In genomic region chr8:10925582-10926517, GRCm38 (mm10) we compare ENCODE assay signal across 9 mouse cellular contexts.
DNase-seq lines count a peak whose midpoint lies in the region; ATAC-seq lines count a peak whose summit lies in the region.
"Had no signal": no experiment of that assay in that cellular context is flagged by ENCODE, and none has a peak within 500 bp of the region (broad histone marks: within the 10 kb centered on the region; RNA-seq: fewer than 3 reads in every experiment).

No protein-coding gene starts in this region.

- no peak overlapping the region for H3K4me3 ChIP-seq in heart, embryonic 15.5 days
- H3K4me3 ChIP-seq in midbrain, embryonic 16.5 days (ENCODE audit: low read depth, low read length), result no peak overlapping the region

- no peak overlapping the region for H3K4me2 ChIP-seq in heart, embryonic 15.5 days
- H3K4me2 ChIP-seq in midbrain, embryonic 16.5 days (ENCODE audit: low read length), result peak overlapping the region; percentile 23; the same call in 1 of the 2 replicates

- no peak overlapping the region for H3K9ac ChIP-seq in heart, embryonic 15.5 days
- no peak overlapping the region; the same call in 1 of the 2 replicates for H3K9ac ChIP-seq in midbrain, embryonic 16.5 days (ENCODE audit: low read depth, low read length)
- H3K9ac ChIP-seq: liver, embryonic 15.5 days had no signal

- ATAC-seq in heart, embryonic 15.5 days (replicated peaks; ENCODE audit: insufficient number of reproducible peaks, insufficient read depth, low FRiP score, low read depth), result no peak
- 0 out of 2 replicates have a peak, but pooled peaks have one; percentile 4 for ATAC-seq in granulocyte monocyte progenitor cell, adult 5-6 weeks (replicated peaks; ENCODE audit: poor library complexity, severe bottlenecking)
- ATAC-seq in midbrain, embryonic 16.5 days, result peak; percentile 26; the same call in 1 of the 2 replicates

- H3K9me3 ChIP-seq in heart, embryonic 15.5 days (replicated peaks), result no peaks in the 10 kb centered on the region
- no peaks in the 10 kb centered on the region for H3K9me3 ChIP-seq in midbrain, embryonic 16.5 days (replicated peaks; ENCODE audit: control insufficient read depth, low read length, poor library complexity, severe bottlenecking)
- H3K9me3 ChIP-seq: liver, embryonic 15.5 days had no signal

- H3K27me3 ChIP-seq in heart, embryonic 15.5 days, result 0 out of 2 replicates have a peak, but pooled peaks cover 5% of the 10 kb centered on the region
- no peaks in the 10 kb centered on the region for H3K27me3 ChIP-seq in midbrain, embryonic 16.5 days (ENCODE audit: control insufficient read depth, insufficient read depth, low read depth, low read length)

- DNase-seq in heart, postnatal 4 days, result no peak
- DNase-seq in NIH3T3 (ENCODE audit: low read depth), result peak; percentile 65
- no peak for DNase-seq in adrenal gland, postnatal 10 days
- no peak for DNase-seq in adrenal gland, adult 2 months
- DNase-seq in layer of hippocampus, adult 8-10 months (ENCODE audit: low spot score in 2 of 2), result no peak

- peak overlapping the region; percentile 77 for H3K27ac ChIP-seq in heart, embryonic 15.5 days
- H3K27ac ChIP-seq in midbrain, embryonic 16.5 days (ENCODE audit: low read length), result peak overlapping the region; percentile 59

- H3K36me3 ChIP-seq in heart, embryonic 15.5 days, result no peaks in the 10 kb centered on the region
- H3K36me3 ChIP-seq in midbrain, embryonic 16.5 days (ENCODE audit: control insufficient read depth, insufficient read depth, low read length), result no peaks in the 10 kb centered on the region
- H3K36me3 ChIP-seq: liver, embryonic 15.5 days had no signal

- H3K4me1 ChIP-seq in heart, embryonic 15.5 days (replicated peaks), result peaks cover 68% of the 10 kb centered on the region
- peaks cover 37% of the 10 kb centered on the region for H3K4me1 ChIP-seq in midbrain, embryonic 16.5 days (ENCODE audit: control insufficient read depth, insufficient read depth, low read length)

- WGBS in heart, embryonic 15.5 days, result 24% methylated on average over 18 of the region's 18 CpGs
- WGBS in midbrain, embryonic 16.5 days, result 7% methylated on average over 18 of the region's 18 CpGs
